Mouse (Mus musculus): Measurements from ENCODE around the gene Ppp1r9a. TPM values are rescaled to one million over a fixed set of nuclear protein-coding genes. Genes with fewer than 3 reads are reported as not detected.

Gene Ppp1r9a
- polyA plus RNA-seq, 1 experiment from 2014 or later, result 19.2 TPM

- 90% methylated on average over 7 of the region's 7 CpGs for WGBS
- H3K4me1 ChIP-seq (replicated peaks), result peaks cover 28% of the 10 kb centered on the region
- H3K27me3 ChIP-seq (ENCODE audit: insufficient read depth, poor library complexity, severe bottlenecking), result no peaks in the 10 kb centered on the region
- DNase-seq (ENCODE audit: low spot score), result no peak
- H3K27ac ChIP-seq, result 0 out of 2 replicates have a peak overlapping the region, but pooled peaks have one; percentile 4
- no peak overlapping the region for H3K4me3 ChIP-seq
- H3K36me3 ChIP-seq, result no peaks in the 10 kb centered on the region
- H3K9me3 ChIP-seq, result no peaks in the 10 kb centered on the region
Measured at GRCm38 (mm10) chr6:5104238-5104637, 201.5 kb downstream of the Ppp1r9a start.

- Histone ChIP-seq H3K4me3 (no peak overlapping the region), H3K36me3 (no peaks in the 10 kb centered on the region), H3K4me1 (replicated peaks) (peaks cover 34% of the 10 kb centered on the region), H3K27me3 (ENCODE audit: insufficient read depth, poor library complexity, severe bottlenecking) (no peaks in the 10 kb centered on the region), H3K27ac (peak overlapping the region; percentile 71), H3K9me3 (no peaks in the 10 kb centered on the region)
- 65% methylated on average over 3 of the region's 3 CpGs for WGBS
- DNase-seq (ENCODE audit: low spot score), result no peak
Measured at GRCm38 (mm10) chr6:5108494-5108893, 205.8 kb downstream of the Ppp1r9a start.

DNA sequence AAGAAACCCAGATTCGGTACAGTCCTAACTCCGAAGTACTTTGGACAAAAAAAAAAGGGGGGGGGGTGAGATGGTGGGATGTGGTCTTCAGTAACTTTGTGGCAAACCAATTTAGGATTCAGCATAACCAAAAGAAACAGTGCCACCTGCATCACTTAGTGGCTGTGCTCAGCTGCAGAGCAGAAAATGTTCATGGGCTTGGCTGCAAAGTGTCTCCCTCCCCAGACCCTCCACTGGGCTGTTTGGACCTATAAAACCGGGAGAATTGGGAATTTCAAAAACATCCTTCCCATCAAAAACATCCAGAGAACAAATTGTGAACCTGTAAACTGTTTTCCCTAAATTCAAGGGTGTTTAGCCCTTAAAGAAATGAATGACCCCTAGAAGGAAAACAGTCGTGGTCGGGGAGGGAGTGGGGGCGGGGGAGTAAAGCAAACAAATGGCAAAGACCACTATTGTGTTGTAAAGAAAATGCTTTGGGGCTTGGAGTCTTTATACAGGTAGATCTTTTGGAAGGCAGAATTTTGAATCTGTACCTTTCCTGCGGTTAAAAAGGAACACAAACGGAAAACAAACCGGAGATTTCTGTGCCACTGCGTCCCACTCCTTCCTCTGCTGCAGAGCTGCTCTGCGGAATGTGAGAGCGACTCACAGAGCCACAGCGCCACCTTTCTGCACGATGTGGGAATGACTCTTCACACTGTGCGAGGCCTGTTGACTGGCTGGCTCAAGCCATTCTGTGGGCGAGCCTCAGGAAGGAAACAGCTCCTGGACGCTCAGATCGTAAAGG is 207.4 kb downstream of the Ppp1r9a start:
- DNase-seq (ENCODE audit: low spot score), result peak; percentile 90
- Histone ChIP-seq H3K36me3 (peaks cover 12% of the 10 kb centered on the region), H3K27me3 (ENCODE audit: insufficient read depth, poor library complexity, severe bottlenecking) (no peaks in the 10 kb centered on the region), H3K27ac (peak overlapping the region; percentile 84), H3K4me3 (peak overlapping the region; percentile 45), H3K4me1 (replicated peaks) (peaks cover 35% of the 10 kb centered on the region), H3K9me3 (no peaks in the 10 kb centered on the region)
- 7% methylated on average over 18 of the region's 18 CpGs for WGBS

- H3K27ac ChIP-seq, result 0 out of 2 replicates have a peak overlapping the region, but pooled peaks have one; percentile 84
- no peak overlapping the region for H3K4me3 ChIP-seq
- peaks cover 17% of the 10 kb centered on the region for H3K36me3 ChIP-seq
- H3K27me3 ChIP-seq (ENCODE audit: insufficient read depth, poor library complexity, severe bottlenecking), result no peaks in the 10 kb centered on the region
- no peaks in the 10 kb centered on the region for H3K9me3 ChIP-seq
- WGBS, result 26% methylated on average over 3 of the region's 3 CpGs
- peaks cover 35% of the 10 kb centered on the region for H3K4me1 ChIP-seq (replicated peaks)
- DNase-seq (ENCODE audit: low spot score), result no peak
Measured at GRCm38 (mm10) chr6:5110715-5111048, 208.0 kb downstream of the Ppp1r9a start.

GRCm38 (mm10) chr6:5113103-5113502 is 210.4 kb downstream of the Ppp1r9a start:
- H3K27me3 ChIP-seq (ENCODE audit: insufficient read depth, poor library complexity, severe bottlenecking), result no peaks in the 10 kb centered on the region
- WGBS, result 69% methylated on average over 8 of the region's 8 CpGs
- H3K36me3 ChIP-seq, result peaks cover 38% of the 10 kb centered on the region
- H3K4me3 ChIP-seq, result no peak overlapping the region
- peaks cover 30% of the 10 kb centered on the region for H3K4me1 ChIP-seq (replicated peaks)
- no peak for DNase-seq (ENCODE audit: low spot score)
- no peaks in the 10 kb centered on the region for H3K9me3 ChIP-seq
- peak overlapping the region; percentile 16; the same call in 1 of the 2 replicates for H3K27ac ChIP-seq

DNA sequence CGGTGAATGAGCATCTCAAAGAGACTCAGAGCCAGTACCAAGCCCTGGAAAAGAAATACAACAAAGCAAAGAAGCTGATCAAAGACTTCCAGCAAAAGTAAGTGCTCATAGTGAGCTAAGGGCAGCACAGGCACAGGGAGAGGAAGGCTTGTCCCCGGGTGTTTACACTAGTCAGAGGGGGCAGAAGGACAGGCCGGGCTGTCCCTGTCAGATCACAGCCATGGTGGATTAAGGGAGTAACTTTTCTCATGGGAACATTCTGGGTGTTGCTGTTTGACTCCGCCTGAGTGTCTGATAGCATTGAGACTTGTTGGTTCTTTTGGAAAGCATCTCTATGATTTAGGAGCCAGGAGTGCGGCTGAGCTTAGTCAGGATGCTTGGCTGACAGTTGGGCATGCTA is 211.0 kb downstream of the Ppp1r9a start:
- DNase-seq (ENCODE audit: low spot score), result no peak
- Histone ChIP-seq H3K4me1 (replicated peaks) (peaks cover 26% of the 10 kb centered on the region), H3K27me3 (ENCODE audit: insufficient read depth, poor library complexity, severe bottlenecking) (no peaks in the 10 kb centered on the region), H3K4me3 (no peak overlapping the region), H3K36me3 (peaks cover 38% of the 10 kb centered on the region), H3K27ac (peak overlapping the region; percentile 64; the same call in 1 of the 2 replicates), H3K9me3 (no peaks in the 10 kb centered on the region)
- 62% methylated on average over 5 of the region's 5 CpGs for WGBS

DNA sequence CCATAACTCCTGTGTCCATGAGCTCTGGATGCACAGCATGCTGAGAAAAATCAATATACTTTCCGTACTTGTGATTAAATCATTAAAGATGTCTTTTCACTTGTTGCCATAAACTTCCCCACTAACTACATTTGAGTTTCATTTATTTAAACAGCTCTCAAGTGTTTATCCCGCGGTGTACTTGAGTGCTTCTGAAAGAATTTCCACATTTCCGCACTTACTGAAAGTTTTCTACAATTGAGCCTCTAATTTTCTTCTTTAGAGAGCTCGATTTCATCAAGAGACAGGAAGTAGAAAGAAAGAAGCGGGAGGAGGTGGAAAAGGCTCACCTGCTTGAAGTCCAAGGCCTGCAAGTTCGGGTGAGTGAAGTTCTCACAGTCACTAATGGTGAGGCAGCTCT is 212.1 kb downstream of the Ppp1r9a start:
- peaks cover 23% of the 10 kb centered on the region for H3K4me1 ChIP-seq (replicated peaks)
- H3K9me3 ChIP-seq, result no peaks in the 10 kb centered on the region
- no peaks in the 10 kb centered on the region for H3K27me3 ChIP-seq (ENCODE audit: insufficient read depth, poor library complexity, severe bottlenecking)
- H3K27ac ChIP-seq, result no peak overlapping the region
- peaks cover 38% of the 10 kb centered on the region for H3K36me3 ChIP-seq
- WGBS, result 92% methylated on average over 7 of the region's 7 CpGs
- H3K4me3 ChIP-seq, result no peak overlapping the region
- no peak for DNase-seq (ENCODE audit: low spot score)

DNA sequence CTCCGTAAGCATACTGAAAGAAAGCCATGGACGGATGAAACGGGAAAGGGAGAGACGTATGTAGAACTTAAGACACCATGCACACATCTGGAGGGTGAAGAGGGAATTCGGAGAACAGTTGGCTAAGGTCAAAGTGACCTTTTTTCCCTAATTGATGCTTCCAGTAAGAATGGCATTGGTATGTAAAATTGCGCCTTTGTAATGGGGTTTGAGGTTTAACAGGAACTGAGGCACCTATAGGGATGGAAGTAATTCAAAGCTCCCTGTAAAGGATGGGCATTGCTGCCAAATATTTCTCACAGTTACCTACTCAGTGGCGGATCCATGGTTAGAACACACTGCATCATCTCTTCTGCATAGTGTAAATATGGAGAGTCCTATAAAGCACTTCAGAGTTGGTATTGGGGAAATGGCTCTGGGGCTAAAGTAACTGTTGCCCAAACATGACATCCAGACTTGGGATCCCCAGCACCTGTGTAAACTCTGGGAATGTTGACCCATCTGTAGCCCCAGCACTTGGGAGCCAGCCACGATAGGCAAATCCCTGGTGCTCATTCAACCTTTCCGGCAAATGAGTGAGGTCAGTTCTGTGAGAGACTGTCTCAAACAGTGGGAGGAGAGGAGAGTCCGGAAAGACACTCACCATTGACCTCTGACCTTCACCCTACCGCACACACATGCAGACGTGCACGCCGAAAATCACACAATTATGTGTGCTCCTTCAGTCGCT is 216.6 kb downstream of the Ppp1r9a start:
- no peak overlapping the region for H3K4me3 ChIP-seq
- no peaks in the 10 kb centered on the region for H3K4me1 ChIP-seq (replicated peaks)
- no peaks in the 10 kb centered on the region for H3K27me3 ChIP-seq (ENCODE audit: insufficient read depth, poor library complexity, severe bottlenecking)
- H3K36me3 ChIP-seq, result peaks cover 32% of the 10 kb centered on the region
- H3K27ac ChIP-seq, result no peak overlapping the region
- 80% methylated on average over 15 of the region's 15 CpGs for WGBS
- H3K9me3 ChIP-seq, result no peaks in the 10 kb centered on the region
- DNase-seq (ENCODE audit: low spot score), result no peak

DNA sequence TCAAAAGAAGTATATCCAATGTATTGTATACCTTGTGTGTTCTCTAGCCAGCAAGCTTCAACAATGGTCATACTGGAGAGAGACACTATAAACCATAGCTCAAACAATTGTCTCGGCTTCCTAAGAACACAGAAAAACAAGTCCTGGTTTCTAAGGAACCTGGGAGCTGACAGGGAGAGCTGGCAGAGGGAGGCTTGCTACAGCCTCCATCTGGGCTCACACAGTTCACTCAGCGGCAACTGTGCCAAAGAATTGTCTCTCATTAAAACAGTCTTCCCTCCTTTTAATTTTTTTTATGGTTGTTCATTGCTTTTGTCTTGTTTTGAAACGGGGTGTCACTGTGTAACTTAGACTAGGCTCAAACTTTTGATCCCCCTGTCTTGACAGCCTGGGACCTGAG is 217.5 kb downstream of the Ppp1r9a start:
- Histone ChIP-seq H3K27me3 (ENCODE audit: insufficient read depth, poor library complexity, severe bottlenecking) (no peaks in the 10 kb centered on the region), H3K9me3 (no peaks in the 10 kb centered on the region), H3K36me3 (peaks cover 25% of the 10 kb centered on the region), H3K4me3 (no peak overlapping the region), H3K27ac (no peak overlapping the region), H3K4me1 (replicated peaks) (no peaks in the 10 kb centered on the region)
- WGBS, result 56% methylated on average over 3 of the region's 3 CpGs
- DNase-seq (ENCODE audit: low spot score), result no peak

- Histone ChIP-seq H3K27ac (no peak overlapping the region), H3K9me3 (no peaks in the 10 kb centered on the region), H3K4me3 (no peak overlapping the region), H3K36me3 (peaks cover 3% of the 10 kb centered on the region), H3K27me3 (ENCODE audit: insufficient read depth, poor library complexity, severe bottlenecking) (no peaks in the 10 kb centered on the region), H3K4me1 (replicated peaks) (no peaks in the 10 kb centered on the region)
- 86% methylated on average over 14 of the region's 14 CpGs for WGBS
- no peak for DNase-seq (ENCODE audit: low spot score)
Measured at GRCm38 (mm10) chr6:5129364-5130093, 226.8 kb downstream of the Ppp1r9a start.

- Histone ChIP-seq H3K9me3 (no peaks in the 10 kb centered on the region), H3K27ac (no peak overlapping the region), H3K36me3 (peaks cover 27% of the 10 kb centered on the region), H3K27me3 (ENCODE audit: insufficient read depth, poor library complexity, severe bottlenecking) (no peaks in the 10 kb centered on the region), H3K4me1 (replicated peaks) (0 out of 2 replicates have a peak, but pooled peaks cover 11% of the 10 kb centered on the region), H3K4me3 (no peak overlapping the region)
- DNase-seq (ENCODE audit: low spot score), result no peak
- WGBS, result 82% methylated on average over 6 of the region's 6 CpGs
Measured at GRCm38 (mm10) chr6:5134986-5135385, 232.3 kb downstream of the Ppp1r9a start.

DNA sequence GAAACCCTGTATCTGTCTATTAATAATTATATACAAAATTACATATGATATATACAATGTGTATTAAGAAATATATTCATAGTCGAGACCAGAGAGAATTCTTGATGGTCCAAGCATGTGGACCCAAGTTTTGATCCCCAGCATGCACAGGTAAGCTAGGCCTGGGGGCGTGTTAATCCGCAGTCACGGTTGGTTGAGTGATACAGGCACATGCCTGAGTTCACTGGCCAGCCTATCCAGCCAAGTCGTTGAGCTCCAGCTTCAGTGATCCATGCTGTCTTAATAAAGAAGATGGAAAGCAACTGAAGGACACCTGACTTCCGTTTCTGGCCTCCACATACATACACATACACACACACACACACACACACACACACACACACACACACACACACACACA is 233.3 kb downstream of the Ppp1r9a start:
- H3K36me3 ChIP-seq, result peaks cover 27% of the 10 kb centered on the region
- H3K4me1 ChIP-seq (replicated peaks), result 0 out of 2 replicates have a peak, but pooled peaks cover 11% of the 10 kb centered on the region
- no peak overlapping the region for H3K4me3 ChIP-seq
- DNase-seq (ENCODE audit: low spot score), result no peak
- H3K27ac ChIP-seq, result no peak overlapping the region
- WGBS, result 86% methylated on average over 6 of the region's 6 CpGs
- H3K9me3 ChIP-seq, result no peaks in the 10 kb centered on the region
- no peaks in the 10 kb centered on the region for H3K27me3 ChIP-seq (ENCODE audit: insufficient read depth, poor library complexity, severe bottlenecking)
